Mouse (Mus musculus): ENCODE measurements around the gene Foxp1.

DNA sequence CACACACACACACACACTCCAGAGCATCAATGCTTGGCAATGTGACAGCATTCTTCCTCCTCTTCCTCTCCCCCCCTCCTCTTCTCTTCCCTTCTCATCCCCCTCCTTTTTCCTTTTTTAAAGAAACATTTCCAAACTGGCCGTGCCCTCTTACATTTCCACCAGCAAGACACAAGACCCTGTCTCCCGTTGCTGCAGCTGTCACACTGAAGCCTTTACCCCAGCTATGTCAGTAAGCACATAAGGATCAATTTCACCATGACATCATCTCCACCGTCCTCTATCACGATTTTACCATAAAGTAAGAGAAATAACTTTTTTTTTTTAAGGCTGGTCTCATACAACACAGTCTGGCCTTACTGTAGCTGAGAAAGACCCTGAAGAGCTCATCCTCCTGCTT lies 410.7 kb downstream of the Foxp1 start:
- no peak for TF ChIP-seq POLR2A (IDR thresholded peaks at IDR 0.05; ENCODE audit: low read depth, low read length)
- TF ChIP-seq CTCF (IDR thresholded peaks at IDR 0.05; ENCODE audit: extremely low read depth, insufficient read depth, insufficient read length, insufficient replicate concordance): no peak
